Mouse (Mus musculus) thymus, adult 2 months (tissue): ENCODE results near the gene Slc35c1. TPM values are rescaled to one million over a fixed set of nuclear protein-coding genes. Genes with fewer than 3 reads are reported as not detected.

Source experiments
- DNase-seq: peaks from one replicate; pipeline ENCODE4 v3.0.0; 2021
- H3K27ac ChIP-seq: fragments of 200-500 bp; 2 replicates; pipeline ENCODE4 v1.5.1; 2012; ENCODE audit warnings: low read length, control low read depth; ENCODE audit not compliant: control insufficient read depth, insufficient read depth
- H3K27me3 ChIP-seq: fragments of 200-500 bp; 2 replicates; pipeline ENCODE4 v1.6.1; 2012; ENCODE audit warnings: mild to moderate bottlenecking, low read length, moderate library complexity, mixed read lengths; ENCODE audit not compliant: control insufficient read depth, insufficient read depth
- H3K36me3 ChIP-seq: fragments of 200-500 bp; 2 replicates; pipeline ENCODE4 v1.6.1; 2012; ENCODE audit warnings: mild to moderate bottlenecking, low read length, moderate library complexity; ENCODE audit not compliant: control insufficient read depth, insufficient read depth
- H3K4me1 ChIP-seq: fragments of 200-500 bp; replicated peaks from 2 replicates; pipeline ENCODE4 v1.6.1; 2012; ENCODE audit warnings: low read length; ENCODE audit not compliant: control insufficient read depth, insufficient read depth
- H3K4me3 ChIP-seq: fragments of 200-500 bp; 2 replicates; pipeline ENCODE4 v1.5.1; 2012; ENCODE audit warnings: mild to moderate bottlenecking, low read length, control low read depth, moderate library complexity; ENCODE audit not compliant: control insufficient read depth, insufficient read depth
- CTCF ChIP-seq: fragments of 200-500 bp; IDR thresholded peaks from 2 replicates; pipeline ENCODE4 v1.5.1; 2012; ENCODE audit warnings: mild to moderate bottlenecking, control low read depth, low read length, moderate library complexity, borderline replicate concordance; ENCODE audit not compliant: control insufficient read depth, poor library complexity, insufficient read depth; ENCODE audit errors: extremely low read depth
- POLR2A ChIP-seq: fragments of 200-500 bp; IDR thresholded peaks from 2 replicates; pipeline ENCODE4 v1.6.1; 2012; ENCODE audit warnings: mild to moderate bottlenecking, low read length, control low read depth, moderate library complexity; ENCODE audit not compliant: control insufficient read depth, poor library complexity, insufficient read depth; ENCODE audit errors: extremely low read depth
- WGBS: fragments of 180-500 bp; shearing (Covaris S2); methylation state at CpG from one replicate; pipeline ENCODE4 v1.1.7; 2018; 5-methylcytosine and 5-hydroxymethylcytosine counted together
- polyA plus RNA-seq: library from polyadenylated mRNA; depleted of rRNA; stranded (reverse); fragments of >200 nt; gene quantifications from 2 replicates; pipeline ENCODE4 v1.2.3, GENCODE M21; 2012

Gene Slc35c1
- polyA plus RNA-seq, 1 experiment: 144 TPM

DNA sequence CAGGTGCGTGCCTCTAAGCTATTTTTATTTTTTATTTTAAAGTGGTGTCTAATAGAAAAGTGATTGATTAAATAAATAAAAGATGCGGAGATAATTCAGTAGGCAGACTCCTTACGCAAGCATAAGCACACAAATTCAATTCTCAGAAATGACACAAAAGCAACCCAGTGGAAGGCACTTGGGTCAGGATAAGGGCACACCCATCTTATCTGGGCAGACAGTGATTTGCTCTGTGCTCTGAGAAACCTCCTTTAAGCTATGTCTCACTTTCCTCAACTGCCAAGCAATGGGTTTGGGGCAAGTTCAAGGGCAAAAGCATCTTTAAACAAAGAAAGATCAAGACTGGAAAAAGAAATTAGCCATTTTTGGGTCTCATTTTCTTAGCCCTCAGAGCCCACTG is 9.2 kb downstream of the Slc35c1 start:
- TF ChIP-seq CTCF (no peak), POLR2A (no peak)
- no peaks in the 10 kb centered on the region for H3K27me3 ChIP-seq
- peaks cover 11% of the 10 kb centered on the region for H3K4me1 ChIP-seq
- H3K36me3 ChIP-seq: peaks cover 21% of the 10 kb centered on the region
- WGBS: 98% methylated on average over 3 of the region's 3 CpGs
- DNase-seq: no peak
- no peak overlapping the region for H3K4me3 ChIP-seq
- no peak overlapping the region for H3K27ac ChIP-seq

DNA sequence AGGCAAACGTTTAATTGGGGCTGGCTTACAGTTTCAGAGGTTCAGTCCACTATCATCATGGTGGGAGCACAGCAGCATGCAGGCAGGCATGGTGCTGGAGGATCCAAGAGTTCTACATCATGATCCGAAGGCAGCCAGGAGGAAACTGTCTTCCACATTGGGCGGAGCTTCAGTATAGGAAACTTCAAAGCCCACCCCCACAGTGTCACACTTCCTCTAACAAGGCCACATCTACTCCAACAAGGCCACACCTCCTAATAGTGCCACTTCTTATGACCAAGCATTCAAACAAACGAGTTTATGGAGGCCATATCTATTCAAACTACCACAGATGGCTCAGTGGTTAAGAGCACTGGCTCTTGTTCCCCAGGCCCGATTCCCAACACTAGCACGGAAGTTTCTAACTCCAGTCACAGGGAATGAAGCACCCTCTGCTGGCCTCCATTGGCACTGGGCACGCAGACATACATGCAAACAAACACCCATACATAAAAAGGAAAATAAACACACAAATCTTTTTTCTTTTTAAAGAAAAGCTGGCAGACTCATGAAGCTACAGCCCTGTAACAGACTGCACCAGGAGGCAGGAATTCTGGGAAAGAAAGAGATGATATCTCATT is 13.1 kb downstream of the Slc35c1 start:
- Histone ChIP-seq H3K27ac (no peak overlapping the region), H3K4me3 (no peak overlapping the region), H3K4me1 (peaks cover 17% of the 10 kb centered on the region), H3K36me3 (no peaks in the 10 kb centered on the region), H3K27me3 (no peaks in the 10 kb centered on the region)
- WGBS: 89% methylated on average over 7 of the region's 7 CpGs
- TF ChIP-seq POLR2A (no peak), CTCF (no peak)
- DNase-seq: no peak

DNA sequence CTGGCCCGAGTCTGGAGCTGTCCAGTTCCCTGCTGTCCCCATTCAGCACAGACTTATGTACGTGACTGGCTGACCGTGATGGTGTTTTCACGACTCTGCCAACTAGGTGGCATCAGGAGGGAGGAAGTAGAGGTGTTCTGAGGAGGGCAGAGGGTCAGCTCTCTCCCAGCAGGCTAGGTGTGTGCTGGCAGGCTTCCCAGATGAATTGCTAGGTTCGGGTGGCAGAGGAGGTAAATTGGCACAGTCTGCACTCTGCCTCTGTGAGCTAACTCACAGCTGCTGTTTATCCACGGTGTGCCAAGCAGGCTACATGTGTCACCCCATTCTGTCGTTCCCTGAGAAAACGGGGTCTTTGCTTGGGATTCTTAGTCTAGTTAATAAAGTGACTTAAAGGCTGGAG is 13.7 kb downstream of the Slc35c1 start:
- H3K36me3 ChIP-seq: no peaks in the 10 kb centered on the region
- TF ChIP-seq POLR2A (no peak), CTCF (no peak)
- no peak for DNase-seq
- H3K27me3 ChIP-seq: no peaks in the 10 kb centered on the region
- peaks cover 22% of the 10 kb centered on the region for H3K4me1 ChIP-seq
- H3K27ac ChIP-seq: no peak overlapping the region
- WGBS: 85% methylated on average over 8 of the region's 8 CpGs
- no peak overlapping the region for H3K4me3 ChIP-seq

DNA sequence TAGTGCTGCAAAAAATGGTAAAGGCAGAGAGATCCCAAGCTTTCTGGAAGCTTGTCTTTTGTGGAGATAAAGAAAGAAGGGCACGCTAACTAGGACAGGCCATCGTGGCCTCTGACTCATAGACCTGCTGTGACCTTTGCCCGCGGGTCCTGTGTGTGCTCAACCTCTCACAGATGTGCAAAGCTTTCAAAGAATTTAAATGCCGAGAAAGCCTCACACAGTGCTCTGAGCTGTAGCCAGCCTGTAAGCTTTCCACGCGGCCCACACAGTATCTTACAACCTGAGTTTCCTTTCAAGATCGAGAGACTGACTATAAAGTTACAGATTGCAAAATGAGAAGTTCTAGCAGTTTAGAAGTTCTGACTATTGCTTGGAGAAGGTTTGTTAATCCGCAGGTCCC is 14.4 kb downstream of the Slc35c1 start:
- Histone ChIP-seq H3K27me3 (no peaks in the 10 kb centered on the region), H3K4me3 (no peak overlapping the region), H3K27ac (no peak overlapping the region; the same call in 1 of the 2 replicates), H3K36me3 (no peaks in the 10 kb centered on the region), H3K4me1 (peaks cover 22% of the 10 kb centered on the region)
- WGBS: 74% methylated on average over 9 of the region's 9 CpGs
- no peak for DNase-seq
- TF ChIP-seq POLR2A (no peak), CTCF (no peak)

DNA sequence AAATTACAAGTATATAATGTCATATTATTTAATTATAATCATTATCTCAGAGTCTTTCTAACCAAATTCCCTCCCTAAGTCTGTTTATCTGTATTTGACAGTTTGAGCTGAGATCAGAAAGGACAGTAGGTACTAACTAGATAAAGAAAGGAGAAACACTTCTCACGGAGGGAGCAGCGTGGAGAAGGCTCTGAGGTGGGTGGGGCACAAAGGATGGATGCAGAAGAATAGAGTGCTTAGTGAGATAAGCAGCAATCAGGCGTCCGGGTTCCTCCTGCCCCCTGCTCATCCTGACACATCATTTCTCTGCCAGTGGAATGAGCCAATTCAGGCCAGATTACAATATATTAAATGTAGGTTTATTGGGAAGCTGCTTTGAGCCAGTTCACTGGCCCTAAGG is 16.0 kb downstream of the Slc35c1 start:
- no peak overlapping the region for H3K27ac ChIP-seq

DNA sequence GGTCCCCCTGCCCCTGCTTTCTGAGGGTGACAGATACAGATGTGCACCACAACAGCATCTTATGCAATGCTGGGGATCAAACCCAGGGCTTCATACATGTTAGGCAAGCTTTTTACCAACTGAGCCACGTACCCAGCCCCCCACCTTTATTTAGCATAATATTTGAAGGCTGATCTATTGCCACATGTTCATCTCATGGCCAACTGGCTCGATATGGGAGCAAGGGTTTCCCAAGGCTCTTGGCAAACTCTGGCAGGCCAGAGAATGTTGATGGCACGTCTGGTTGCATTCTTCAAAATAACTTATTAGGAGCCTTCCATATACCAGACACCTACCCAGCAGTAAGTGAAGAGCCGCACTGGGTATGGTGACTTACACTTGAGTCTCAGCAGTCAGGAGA is 17.0 kb downstream of the Slc35c1 start:
- WGBS: 96% methylated on average over 4 of the region's 4 CpGs
- Histone ChIP-seq H3K4me3 (no peak overlapping the region), H3K27ac (no peak overlapping the region), H3K36me3 (no peaks in the 10 kb centered on the region), H3K27me3 (no peaks in the 10 kb centered on the region), H3K4me1 (peaks cover 22% of the 10 kb centered on the region)
- TF ChIP-seq CTCF (no peak), POLR2A (no peak)
- DNase-seq: no peak

More for the DNA sequence above, 16.0 kb downstream of the Slc35c1 start:
- Histone ChIP-seq H3K36me3 (no peaks in the 10 kb centered on the region), H3K27me3 (no peaks in the 10 kb centered on the region), H3K4me3 (no peak overlapping the region), H3K4me1 (peaks cover 22% of the 10 kb centered on the region)
- DNase-seq: no peak
- TF ChIP-seq CTCF: no peak
- no peak for TF ChIP-seq POLR2A
- 89% methylated on average over 4 of the region's 4 CpGs for WGBS
